Mouse (Mus musculus): ENCODE data around the gene Nkx6-2. TPM values are rescaled to one million over a fixed set of nuclear protein-coding genes. Genes with fewer than 3 reads are reported as not detected.

Gene Nkx6-2
- total RNA-seq, 1 experiment from 2014 or later = not detected

DNA sequence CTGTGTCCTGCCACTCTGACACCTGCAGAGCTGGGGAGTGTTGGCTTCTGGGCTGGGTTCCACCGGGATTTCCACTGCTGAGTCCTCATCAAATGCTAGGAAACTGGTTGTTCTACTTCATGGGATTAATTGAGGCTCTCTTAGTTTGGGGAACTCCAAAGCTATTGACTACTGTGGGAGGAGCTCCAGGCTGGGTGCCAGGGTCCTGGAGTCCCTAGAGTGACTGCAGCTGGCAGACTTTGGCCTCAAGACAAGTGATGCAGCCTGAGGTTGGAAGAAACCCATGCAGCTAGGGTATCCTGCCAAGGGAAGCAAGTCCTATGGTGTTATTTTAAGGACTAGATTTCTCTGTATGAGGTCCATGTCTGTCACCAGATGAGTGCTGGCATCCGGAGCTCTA is 44.1 kb downstream of the Nkx6-2 start:
- no peak for ATAC-seq (replicated peaks in 1 of 2; ENCODE audit: insufficient read depth in 1 of 2, low FRiP score in 2 of 2, low TSS enrichment in 1 of 2, low read depth in 1 of 2, poor library complexity in 2 of 2, severe bottlenecking in 2 of 2)

DNA sequence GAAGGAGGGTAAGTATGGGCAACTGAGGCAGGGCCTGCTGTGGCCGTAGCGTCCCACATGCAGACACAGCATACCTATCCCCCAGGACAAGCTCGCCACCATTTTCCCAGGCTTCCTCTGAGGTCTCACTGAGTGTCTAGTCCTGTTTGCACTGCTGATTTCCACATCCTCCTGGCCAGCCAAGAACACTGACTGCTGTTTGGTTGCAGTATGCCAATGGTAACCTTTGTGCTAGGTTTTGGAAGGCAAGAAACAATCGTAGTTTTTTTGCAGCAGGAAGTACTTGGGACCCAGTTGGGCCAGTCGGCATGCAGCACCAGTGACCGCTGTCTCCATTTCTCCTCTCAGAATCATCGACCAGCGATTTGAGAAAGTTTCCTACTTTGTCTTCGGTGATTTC is 44.8 kb downstream of the Nkx6-2 start:
- ATAC-seq (replicated peaks in 1 of 2; ENCODE audit: insufficient read depth in 1 of 2, low FRiP score in 2 of 2, low TSS enrichment in 1 of 2, low read depth in 1 of 2, poor library complexity in 2 of 2, severe bottlenecking in 2 of 2) = no peak

DNA sequence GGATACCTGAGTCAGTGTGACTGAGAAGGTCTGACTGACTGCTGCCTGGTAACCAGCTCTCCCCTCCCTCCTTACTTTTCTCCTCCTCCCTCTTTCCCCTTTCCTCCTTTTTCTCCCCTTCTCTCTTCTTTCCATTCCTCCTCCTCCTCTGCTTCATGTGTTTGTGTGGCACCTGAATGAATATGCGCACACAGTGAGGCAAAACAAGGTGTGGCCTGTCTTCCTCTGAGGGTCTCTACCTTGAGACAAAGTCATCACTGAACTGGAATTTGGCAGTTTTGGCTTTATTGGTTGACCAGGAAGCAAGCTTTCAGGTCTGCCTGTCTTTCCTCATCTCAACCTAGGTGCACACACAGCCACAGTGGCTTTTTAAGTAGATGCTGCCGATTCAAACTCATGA is 45.8 kb downstream of the Nkx6-2 start:
- no peak for ATAC-seq (replicated peaks in 1 of 2; ENCODE audit: insufficient read depth in 1 of 2, low FRiP score in 2 of 2, low TSS enrichment in 1 of 2, low read depth in 1 of 2, poor library complexity in 2 of 2, severe bottlenecking in 2 of 2)

DNA sequence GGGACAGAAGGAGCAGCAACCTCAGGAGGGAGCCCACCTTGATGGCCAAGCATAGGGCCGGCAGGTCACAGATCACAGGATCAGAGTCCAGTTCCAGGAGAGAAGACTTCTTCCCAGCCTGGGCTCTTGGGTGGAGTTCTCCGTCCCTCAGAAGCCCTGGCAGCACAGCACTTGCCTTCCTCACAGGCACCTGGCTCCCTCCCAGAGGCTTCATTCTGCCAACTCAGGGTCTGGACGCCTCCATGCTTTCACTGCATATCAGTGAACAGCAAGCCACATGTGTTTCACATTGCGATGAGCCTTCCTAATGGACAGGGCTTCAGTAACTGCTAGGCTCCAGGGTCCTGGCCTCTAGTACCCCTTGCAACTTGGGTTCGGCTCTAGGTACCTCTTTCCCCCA is 46.3 kb downstream of the Nkx6-2 start:
- ATAC-seq (replicated peaks in 1 of 2; ENCODE audit: insufficient read depth in 1 of 2, low FRiP score in 2 of 2, low TSS enrichment in 1 of 2, low read depth in 1 of 2, poor library complexity in 2 of 2, severe bottlenecking in 2 of 2) = no peak

DNA sequence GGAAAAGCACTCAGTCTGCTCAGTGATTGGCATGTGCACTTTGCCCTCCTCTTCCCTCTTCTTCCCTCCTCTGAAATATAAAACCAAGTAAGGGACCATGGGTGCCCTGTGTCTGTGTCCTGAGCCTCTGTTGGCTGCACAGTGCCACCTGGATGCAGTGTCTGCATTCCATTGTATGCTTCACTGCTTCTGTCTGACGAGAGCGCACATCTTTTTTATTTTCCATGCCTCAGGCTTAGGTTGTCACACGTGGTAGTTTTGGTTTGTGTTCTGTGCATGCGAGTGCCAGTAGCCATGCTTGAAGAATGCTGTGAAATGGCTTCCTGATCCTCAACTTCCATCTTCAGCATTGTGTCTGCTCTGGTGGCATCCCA is 51.2 kb downstream of the Nkx6-2 start:
- no peak for ATAC-seq (replicated peaks in 1 of 2; ENCODE audit: insufficient read depth in 1 of 2, low FRiP score in 2 of 2, low TSS enrichment in 1 of 2, low read depth in 1 of 2, poor library complexity in 2 of 2, severe bottlenecking in 2 of 2)

DNA sequence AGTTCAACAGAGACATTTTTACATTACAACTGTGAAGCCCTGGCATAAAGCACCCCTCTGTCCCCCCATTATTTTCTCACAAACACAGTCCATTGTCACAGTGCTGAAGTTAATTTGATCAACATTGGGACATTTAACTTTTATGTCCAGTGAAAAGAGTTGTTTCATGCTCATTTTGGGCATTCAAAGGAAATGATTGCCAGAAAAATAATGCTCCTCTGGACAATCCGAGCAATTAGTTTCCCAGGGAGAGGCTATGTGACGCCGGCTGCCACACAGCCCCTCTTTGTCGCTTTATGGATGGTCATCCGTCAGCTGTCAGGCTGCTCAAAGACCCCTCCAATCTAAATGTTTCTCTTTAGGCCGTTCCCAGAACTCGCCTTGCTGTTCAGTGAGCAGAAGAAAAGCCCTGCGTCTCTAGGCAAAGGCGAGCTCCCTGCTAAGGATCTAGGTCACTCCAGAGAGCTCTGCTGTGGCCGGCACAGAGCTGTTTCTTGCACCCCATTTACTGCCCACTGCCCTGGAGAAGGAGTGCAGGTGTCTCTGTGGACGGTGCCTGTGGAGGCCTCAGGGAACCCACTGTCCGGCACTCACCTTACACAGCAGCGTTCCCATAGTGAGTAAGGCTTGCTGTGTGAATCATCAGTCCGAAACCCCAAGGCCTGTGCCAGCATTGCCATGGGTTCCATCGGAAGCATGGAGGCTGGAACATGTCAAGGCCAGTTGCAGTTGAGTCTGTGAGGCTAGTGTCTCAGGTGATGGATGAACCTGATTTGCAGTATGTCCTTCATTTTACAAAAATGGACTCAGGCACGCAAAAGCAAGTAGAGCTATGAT is 51.8 kb downstream of the Nkx6-2 start:
- ATAC-seq (replicated peaks in 1 of 2; ENCODE audit: insufficient read depth in 1 of 2, low FRiP score in 2 of 2, low TSS enrichment in 1 of 2, low read depth in 1 of 2, poor library complexity in 2 of 2, severe bottlenecking in 2 of 2) = no peak

Other genes starting within 250 kb of the Nkx6-2 start
- 5.6 and 16.6 TPM in 2 replicates for gene Inpp5a, start 193.7 kb downstream of the Nkx6-2 start, total RNA-seq (2017)
- gene Cfap46, start 101.0 kb upstream of the Nkx6-2 start, total RNA-seq (2017) = not detected in 2 replicates